15 mouse cellular contexts compared by ENCODE assay signal in genomic region chr12:64273730-64274129, GRCm38 (mm10).
"Had no signal": no experiment of that assay in that cellular context is flagged by ENCODE, and none has a peak within 500 bp of the region (broad histone marks: within the 10 kb centered on the region; RNA-seq: fewer than 3 reads in every experiment).

No protein-coding gene starts in this region.

- H3K4me1 ChIP-seq: midbrain, embryonic 10.5 days; midbrain, embryonic 12.5 days; neural tube, embryonic 12.5 days; stomach, embryonic 15.5 days had no signal

- ATAC-seq: midbrain, embryonic 16.5 days had no signal

- H3K36me3 ChIP-seq: midbrain, embryonic 10.5 days; midbrain, embryonic 12.5 days; neural tube, embryonic 12.5 days; stomach, embryonic 15.5 days had no signal

- H3K4me3 ChIP-seq: midbrain, embryonic 10.5 days; midbrain, embryonic 12.5 days; myocyte; neural tube, embryonic 12.5 days; stomach, embryonic 15.5 days had no signal

- H3K27me3 ChIP-seq: midbrain, embryonic 12.5 days; neural tube, embryonic 12.5 days; stomach, embryonic 15.5 days had no signal

- H3K9me3 ChIP-seq: midbrain, embryonic 10.5 days; midbrain, embryonic 12.5 days; neural tube, embryonic 12.5 days; stomach, embryonic 15.5 days had no signal

- H3K4me2 ChIP-seq: lung, embryonic 14.5 days; midbrain, embryonic 12.5 days; neural tube, embryonic 12.5 days; stomach, embryonic 15.5 days had no signal

- H3K9ac ChIP-seq: lung, embryonic 14.5 days; midbrain, embryonic 12.5 days; neural tube, embryonic 12.5 days; stomach, embryonic 15.5 days had no signal

- DNase-seq: lung, adult 18-20 months; lung, embryonic 14.5 days; lung, postnatal 10 days; lung, postnatal 4 days; midbrain, embryonic 14.5 days; right cerebral cortex, postnatal 14 days; thymus, adult 2 months; thymus, postnatal 36 days had no signal

- H3K27ac ChIP-seq: midbrain, embryonic 10.5 days; midbrain, embryonic 12.5 days; neural tube, embryonic 12.5 days; stomach, embryonic 15.5 days; stomach, postnatal 0 days had no signal
